Mouse (Mus musculus): ENCODE measurements around the gene Cd300ld2.

DNA sequence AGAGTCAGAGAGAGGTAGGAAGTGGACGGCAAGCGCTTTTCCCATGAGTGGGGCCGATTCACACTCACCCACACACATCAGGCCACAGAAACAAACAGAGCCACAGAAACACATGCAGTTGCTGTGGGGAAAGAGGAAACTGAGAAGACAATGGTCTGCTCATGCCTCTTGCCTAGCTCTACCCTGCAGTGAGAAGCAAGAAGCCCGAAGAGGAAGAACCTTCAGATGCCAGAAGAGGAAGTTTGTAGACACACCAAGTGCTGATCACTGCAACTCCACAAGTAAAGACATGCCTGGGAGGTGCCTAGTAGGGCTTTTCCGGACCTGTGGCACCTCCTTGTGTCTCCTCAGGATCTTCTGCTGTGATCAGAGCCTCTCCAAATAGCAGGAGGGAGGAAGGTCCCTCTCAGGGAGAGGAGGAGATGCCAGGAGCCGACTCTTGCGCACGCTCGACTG is 47.2 kb downstream of the Cd300ld2 start, which contains the start of gene Cd300c:
- TF ChIP-seq SRF (IDR thresholded peaks at IDR 0.05; ENCODE audit: control insufficient read depth, insufficient read length, low read depth): no peak
- no peak for TF ChIP-seq POLR2A (IDR thresholded peaks at IDR 0.05; ENCODE audit: insufficient read length, low read depth)
- TF ChIP-seq POLR2AphosphoS2 (IDR thresholded peaks at IDR 0.05; ENCODE audit: insufficient read length, low read depth): no peak
- no peak for TF ChIP-seq MAX (IDR thresholded peaks at IDR 0.05; ENCODE audit: low read depth)
- TF ChIP-seq USF1 (IDR thresholded peaks at IDR 0.05; ENCODE audit: low read depth): no peak
- no peak for TF ChIP-seq CEBPB (IDR thresholded peaks at IDR 0.05; ENCODE audit: insufficient read depth, poor library complexity, severe bottlenecking)
- TF ChIP-seq MYOG (IDR thresholded peaks at IDR 0.05; ENCODE audit: control insufficient read depth in 1 of 3, insufficient read depth in 1 of 3, insufficient read length in 2 of 3, low read depth in 2 of 3): no peak
- TF ChIP-seq E2F4 (IDR thresholded peaks at IDR 0.05; ENCODE audit: insufficient read depth): no peak

All from myocyte (in vitro differentiated cells).